Mouse (Mus musculus): ENCODE measurements at regions not wholly inside any gene's neighbourhood (a gene's known extent, or its start where the extent isn't known, plus 50 kb on each side); places are given as distances from the start of the nearest gene placed in this dataset.

GRCm38 (mm10) chr5:11983452-11983851 lies 65.6 kb downstream of the 4933402N22Rik start:
- DNase-seq (ENCODE audit: low spot score): no peak
- Histone ChIP-seq H3K27ac (replicated peaks) (no peak overlapping the region), H3K9me3 (no peaks in the 10 kb centered on the region), H3K27me3 (replicated peaks; ENCODE audit: low read depth, poor library complexity, severe bottlenecking) (no peaks in the 10 kb centered on the region), H3K36me3 (replicated peaks) (no peaks in the 10 kb centered on the region), H3K4me1 (no peaks in the 10 kb centered on the region), H3K4me3 (no peak overlapping the region)
- 53% methylated on average over 4 of the region's 4 CpGs for WGBS

GRCm38 (mm10) chr5:11989140-11989539 lies 71.3 kb downstream of the 4933402N22Rik start:
- Histone ChIP-seq H3K4me3 (no peak overlapping the region), H3K9me3 (no peaks in the 10 kb centered on the region), H3K4me1 (no peaks in the 10 kb centered on the region), H3K27me3 (replicated peaks; ENCODE audit: low read depth, poor library complexity, severe bottlenecking) (no peaks in the 10 kb centered on the region), H3K36me3 (replicated peaks) (no peaks in the 10 kb centered on the region), H3K27ac (replicated peaks) (no peak overlapping the region)
- WGBS: 89% methylated on average over 5 of the region's 5 CpGs
- DNase-seq (ENCODE audit: low spot score): no peak

- no peak overlapping the region for H3K27ac ChIP-seq (replicated peaks)
- H3K4me1 ChIP-seq: no peaks in the 10 kb centered on the region
- DNase-seq (ENCODE audit: low spot score): no peak
- H3K4me3 ChIP-seq: no peak overlapping the region
- H3K9me3 ChIP-seq: no peaks in the 10 kb centered on the region
- no peaks in the 10 kb centered on the region for H3K27me3 ChIP-seq (replicated peaks; ENCODE audit: low read depth, poor library complexity, severe bottlenecking)
- no peaks in the 10 kb centered on the region for H3K36me3 ChIP-seq (replicated peaks)
Observed at GRCm38 (mm10) chr5:12000777-12001176, 82.9 kb downstream of the 4933402N22Rik start.

- H3K9me3 ChIP-seq: no peaks in the 10 kb centered on the region
- no peak overlapping the region for H3K27ac ChIP-seq (replicated peaks)
- no peaks in the 10 kb centered on the region for H3K27me3 ChIP-seq (replicated peaks; ENCODE audit: low read depth, poor library complexity, severe bottlenecking)
- no peaks in the 10 kb centered on the region for H3K4me1 ChIP-seq
- WGBS: 90% methylated on average over 3 of the region's 3 CpGs
- no peak overlapping the region for H3K4me3 ChIP-seq
- DNase-seq (ENCODE audit: low spot score): no peak
- no peaks in the 10 kb centered on the region for H3K36me3 ChIP-seq (replicated peaks)
Observed at GRCm38 (mm10) chr5:12006473-12006872, 88.6 kb downstream of the 4933402N22Rik start.

GRCm38 (mm10) chr5:12016332-12016731 lies 98.5 kb downstream of the 4933402N22Rik start:
- Histone ChIP-seq H3K4me3 (no peak overlapping the region), H3K9me3 (no peaks in the 10 kb centered on the region), H3K27me3 (replicated peaks; ENCODE audit: low read depth, poor library complexity, severe bottlenecking) (no peaks in the 10 kb centered on the region), H3K36me3 (replicated peaks) (no peaks in the 10 kb centered on the region), H3K4me1 (no peaks in the 10 kb centered on the region), H3K27ac (replicated peaks) (no peak overlapping the region)
- DNase-seq (ENCODE audit: low spot score): no peak
- 78% methylated on average over 1 of the region's 1 CpGs for WGBS

- no peak overlapping the region for H3K4me3 ChIP-seq
- H3K4me1 ChIP-seq: no peaks in the 10 kb centered on the region
- H3K27ac ChIP-seq (replicated peaks): no peak overlapping the region
- H3K27me3 ChIP-seq (replicated peaks; ENCODE audit: low read depth, poor library complexity, severe bottlenecking): no peaks in the 10 kb centered on the region
- H3K9me3 ChIP-seq: no peaks in the 10 kb centered on the region
- DNase-seq (ENCODE audit: low spot score): no peak
- no peaks in the 10 kb centered on the region for H3K36me3 ChIP-seq (replicated peaks)
Observed at GRCm38 (mm10) chr5:12020489-12020888, 102.6 kb downstream of the 4933402N22Rik start.

- no peaks in the 10 kb centered on the region for H3K36me3 ChIP-seq (replicated peaks)
- DNase-seq (ENCODE audit: low spot score): no peak
Observed at GRCm38 (mm10) chr5:12024705-12025383, 107.0 kb downstream of the 4933402N22Rik start.

GRCm38 (mm10) chr5:12030002-12030401 lies 112.2 kb downstream of the 4933402N22Rik start:
- Histone ChIP-seq H3K9me3 (no peaks in the 10 kb centered on the region), H3K27me3 (replicated peaks; ENCODE audit: low read depth, poor library complexity, severe bottlenecking) (no peaks in the 10 kb centered on the region), H3K4me3 (no peak overlapping the region), H3K4me1 (no peaks in the 10 kb centered on the region), H3K36me3 (replicated peaks) (no peaks in the 10 kb centered on the region), H3K27ac (replicated peaks) (no peak overlapping the region)
- whole genome bisulfite sequencing: 23% methylated on average over 5 of the region's 5 CpGs
- DNase-seq (ENCODE audit: low spot score): peak; percentile 48

More at GRCm38 (mm10) chr5:12024705-12025383, 107.0 kb downstream of the 4933402N22Rik start:
- Histone ChIP-seq H3K4me3 (no peak overlapping the region), H3K4me1 (no peaks in the 10 kb centered on the region), H3K27me3 (replicated peaks; ENCODE audit: low read depth, poor library complexity, severe bottlenecking) (no peaks in the 10 kb centered on the region), H3K9me3 (no peaks in the 10 kb centered on the region), H3K27ac (replicated peaks) (no peak overlapping the region)

GRCm38 (mm10) chr5:12049806-12050205 lies 132.0 kb downstream of the 4933402N22Rik start:
- no peaks in the 10 kb centered on the region for H3K4me1 ChIP-seq
- H3K9me3 ChIP-seq: no peaks in the 10 kb centered on the region; the same call in 1 of the 2 replicates
- no peak for DNase-seq (ENCODE audit: low spot score)
- WGBS: 82% methylated on average over 1 of the region's 1 CpGs
- no peak overlapping the region for H3K4me3 ChIP-seq
- no peaks in the 10 kb centered on the region for H3K27me3 ChIP-seq (replicated peaks; ENCODE audit: low read depth, poor library complexity, severe bottlenecking)
- no peak overlapping the region for H3K27ac ChIP-seq (replicated peaks)
- H3K36me3 ChIP-seq (replicated peaks): no peaks in the 10 kb centered on the region

GRCm38 (mm10) chr5:12080191-12080590 lies 162.3 kb downstream of the 4933402N22Rik start:
- no peaks in the 10 kb centered on the region for H3K9me3 ChIP-seq
- DNase-seq (ENCODE audit: low spot score): no peak
- H3K27me3 ChIP-seq (replicated peaks; ENCODE audit: low read depth, poor library complexity, severe bottlenecking): no peaks in the 10 kb centered on the region
- no peak overlapping the region for H3K4me3 ChIP-seq
- no peak overlapping the region for H3K27ac ChIP-seq (replicated peaks)
- H3K36me3 ChIP-seq (replicated peaks): no peaks in the 10 kb centered on the region
- no peaks in the 10 kb centered on the region for H3K4me1 ChIP-seq
- WGBS: 92% methylated on average over 1 of the region's 1 CpGs

GRCm38 (mm10) chr5:12093680-12094079 lies 175.8 kb downstream of the 4933402N22Rik start:
- H3K27me3 ChIP-seq (replicated peaks; ENCODE audit: low read depth, poor library complexity, severe bottlenecking): no peaks in the 10 kb centered on the region
- no peaks in the 10 kb centered on the region for H3K9me3 ChIP-seq
- H3K36me3 ChIP-seq (replicated peaks): no peaks in the 10 kb centered on the region
- no peak for DNase-seq (ENCODE audit: low spot score)
- 59% methylated on average over 1 of the region's 1 CpGs for WGBS
- H3K27ac ChIP-seq (replicated peaks): no peak overlapping the region
- H3K4me3 ChIP-seq: no peak overlapping the region
- H3K4me1 ChIP-seq: no peaks in the 10 kb centered on the region

- H3K4me3 ChIP-seq: no peak overlapping the region
- H3K27me3 ChIP-seq (replicated peaks; ENCODE audit: low read depth, poor library complexity, severe bottlenecking): no peaks in the 10 kb centered on the region
- DNase-seq (ENCODE audit: low spot score): no peak
- H3K27ac ChIP-seq (replicated peaks): no peak overlapping the region
- WGBS: 75% methylated on average over 5 of the region's 5 CpGs
- H3K4me1 ChIP-seq: no peaks in the 10 kb centered on the region
- no peaks in the 10 kb centered on the region for H3K9me3 ChIP-seq
- no peaks in the 10 kb centered on the region for H3K36me3 ChIP-seq (replicated peaks)
Observed at GRCm38 (mm10) chr5:12116587-12117354, 198.9 kb downstream of the 4933402N22Rik start.

GRCm38 (mm10) chr5:12124935-12125334 lies 207.1 kb downstream of the 4933402N22Rik start:
- Histone ChIP-seq H3K9me3 (no peaks in the 10 kb centered on the region), H3K4me3 (no peak overlapping the region), H3K36me3 (replicated peaks) (no peaks in the 10 kb centered on the region), H3K4me1 (no peaks in the 10 kb centered on the region), H3K27ac (replicated peaks) (no peak overlapping the region), H3K27me3 (replicated peaks; ENCODE audit: low read depth, poor library complexity, severe bottlenecking) (no peaks in the 10 kb centered on the region)
- DNase-seq (ENCODE audit: low spot score): no peak
- 92% methylated on average over 5 of the region's 5 CpGs for whole genome bisulfite sequencing

Data from embryonic facial prominence, embryonic 10.5 days (tissue).